Mouse (Mus musculus): ENCODE measurements at regions not wholly inside any gene's neighbourhood (a gene's known extent, or its start where the extent isn't known, plus 50 kb on each side); places are given as distances from the start of the nearest gene placed in this dataset.

DNA sequence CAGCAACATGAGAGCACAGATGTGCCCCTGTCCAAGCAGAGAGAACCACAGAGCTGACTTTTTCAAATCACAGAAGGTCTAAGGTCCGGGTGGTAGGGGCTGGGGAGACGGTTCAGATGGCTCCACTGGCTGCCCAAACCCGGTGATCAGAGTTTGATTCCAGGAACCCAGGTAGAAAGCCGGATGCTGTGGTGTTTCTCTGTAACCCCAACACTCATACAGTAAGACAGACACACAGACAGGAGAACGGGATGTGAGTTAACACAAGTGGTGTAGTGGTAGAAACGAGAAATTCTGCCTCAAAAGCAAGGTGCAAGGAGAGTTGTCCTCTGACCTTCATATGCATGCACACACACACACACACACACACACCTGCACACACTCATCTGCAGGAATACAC is 408.0 kb downstream of the Sox9 start:
- TF ChIP-seq POLR2A (IDR thresholded peaks at IDR 0.05; ENCODE audit: borderline replicate concordance, low read depth, low read length) (no peak), CTCF (IDR thresholded peaks at IDR 0.05; ENCODE audit: low read depth, low read length) (no peak)

All from bone marrow macrophage, adult 2 months (primary cell).